Mouse (Mus musculus): ENCODE measurements around the gene Cacna1g.

DNA sequence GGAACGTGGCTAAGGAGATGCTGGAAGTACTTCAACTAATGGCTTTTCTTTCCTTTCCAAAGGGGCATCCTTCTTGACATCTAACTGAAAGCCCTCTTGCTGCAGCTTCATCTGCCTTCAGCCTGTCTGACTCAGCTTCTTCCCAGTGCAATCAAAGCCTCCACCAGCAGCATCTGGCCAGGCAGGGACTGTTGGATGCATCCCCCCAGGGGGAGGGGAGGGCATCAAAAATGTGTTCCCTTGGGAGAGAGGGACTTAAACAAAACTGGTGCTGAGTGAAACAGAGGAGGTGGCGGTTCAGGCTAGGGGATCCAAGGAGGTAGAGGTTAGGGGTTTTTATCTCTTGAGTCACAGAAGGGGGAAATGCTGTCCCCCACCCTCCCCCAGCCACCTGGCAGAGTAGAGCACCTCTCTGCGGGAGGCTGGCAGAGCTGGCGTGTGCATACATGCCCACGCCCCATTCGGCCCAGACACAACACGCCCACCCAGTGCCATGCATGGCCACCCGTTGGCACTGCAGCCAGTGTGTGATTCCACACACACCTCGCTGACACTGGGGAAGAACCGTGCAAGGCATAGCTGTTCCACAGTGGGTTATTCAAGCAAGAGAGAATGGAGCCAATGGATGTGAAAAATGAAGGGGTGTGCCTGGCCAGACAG, 18.7 kb downstream of the Cacna1g start:
- no peak for TF ChIP-seq POLR2A (IDR thresholded peaks at IDR 0.05; ENCODE audit: control insufficient read depth, low read depth, low read length)
- no peak for TF ChIP-seq CTCF (IDR thresholded peaks at IDR 0.05; ENCODE audit: control insufficient read depth, insufficient read depth, insufficient replicate concordance, low read depth, low read length)
